Mouse (Mus musculus): ENCODE results near the gene Gm8220.
"Not testable (repeated sequence)": the region's sequence is repeated elsewhere in the genome, so short reads cannot be mapped to it uniquely, and the experiment has no call there.

Gene Gm8220

DNA sequence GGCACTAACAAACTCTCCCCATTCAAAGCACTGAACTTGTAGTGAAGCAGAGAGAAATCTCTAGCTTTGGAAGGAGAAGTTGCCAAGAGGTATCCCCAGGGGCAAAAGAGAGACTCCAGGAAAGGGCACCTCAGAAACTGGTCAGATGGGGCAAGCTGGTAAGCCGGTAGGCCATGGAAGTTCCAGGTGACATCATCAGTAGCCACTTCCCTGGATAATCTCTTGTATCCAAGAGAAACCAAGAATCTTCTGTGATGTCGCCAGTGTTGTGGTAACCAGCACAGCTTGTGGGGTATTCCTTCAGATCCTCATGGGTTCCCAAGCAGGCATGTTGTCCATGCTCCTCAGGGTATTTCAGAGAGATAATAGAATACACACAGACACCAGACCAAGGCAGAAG lies at the start of gene Gm8220:
Gene Gm8220, plus strand, starts transcription at position 301 of the 400 bp plus-strand sequence.
- DNase-seq (ENCODE audit: low spot score), result not testable (repeated sequence)

GRCm38 (mm10) chr14:44248039-44248438 lies 37.3 kb upstream of the Gm8220 start:
- no peak for DNase-seq (ENCODE audit: low spot score)

DNA sequence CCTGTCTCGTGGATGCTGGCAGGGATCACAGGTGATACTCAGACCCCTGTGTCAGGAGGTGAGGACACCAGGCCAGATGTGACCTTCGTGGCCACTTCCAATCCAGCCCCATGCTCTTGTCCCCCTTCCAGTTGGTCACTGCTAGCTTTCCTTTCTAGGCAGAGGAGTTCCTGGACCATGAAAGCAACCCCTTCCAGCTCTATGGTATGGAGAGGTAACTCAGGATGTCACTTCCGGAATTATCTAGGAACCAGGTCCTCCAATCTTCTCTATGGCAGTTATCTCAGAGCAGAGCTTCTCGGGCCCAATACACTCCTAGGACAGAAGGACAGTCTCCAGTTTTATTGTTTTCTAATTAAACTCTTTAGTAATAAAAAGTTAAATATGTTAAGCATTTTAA lies 26.7 kb downstream of the Gm8220 start:
- not testable (repeated sequence) for DNase-seq (ENCODE audit: low spot score)

- DNase-seq (ENCODE audit: low spot score), result not testable (repeated sequence)
Measured at GRCm38 (mm10) chr14:44338484-44338883, 53.1 kb downstream of the Gm8220 start, which contains the start of gene Gm5930. Gene Gm5930 (minus strand): TSS chr14:44338584.

All from testis, postnatal 10 days (tissue).